Mouse (Mus musculus): ENCODE data around the gene Galns. TPM values are rescaled to one million over a fixed set of nuclear protein-coding genes. Genes with fewer than 3 reads are reported as not detected.
"Not testable (repeated sequence)": the region's sequence is repeated elsewhere in the genome, so short reads cannot be mapped to it uniquely, and the experiment has no call there.

Galns gene
- total RNA-seq, 2 experiments from 2014 or later: 1.3 to 1.6 TPM

DNA sequence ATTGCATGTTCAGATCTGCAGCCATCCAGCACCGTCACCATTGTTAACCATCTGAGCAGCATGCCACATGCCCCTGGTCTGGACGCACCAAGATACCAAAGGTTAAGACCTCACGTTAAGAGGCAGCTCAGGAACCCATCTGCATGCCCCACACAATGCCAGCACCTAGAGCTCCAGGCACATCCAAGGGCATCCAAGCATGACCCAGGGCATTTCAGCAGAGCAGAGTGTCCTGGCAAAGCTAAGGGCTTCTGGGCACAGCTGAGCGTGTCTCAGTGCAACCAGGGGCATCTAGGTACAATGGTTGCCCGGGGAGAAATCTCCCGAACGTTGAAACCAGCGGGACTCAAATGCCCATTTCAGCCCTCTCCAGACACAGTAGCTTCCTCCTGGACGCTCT, 10.6 kb downstream of the Galns start:
- intact Hi-C loops (cut with DNase I): no loop called here
- DNase-seq: no peak

DNA sequence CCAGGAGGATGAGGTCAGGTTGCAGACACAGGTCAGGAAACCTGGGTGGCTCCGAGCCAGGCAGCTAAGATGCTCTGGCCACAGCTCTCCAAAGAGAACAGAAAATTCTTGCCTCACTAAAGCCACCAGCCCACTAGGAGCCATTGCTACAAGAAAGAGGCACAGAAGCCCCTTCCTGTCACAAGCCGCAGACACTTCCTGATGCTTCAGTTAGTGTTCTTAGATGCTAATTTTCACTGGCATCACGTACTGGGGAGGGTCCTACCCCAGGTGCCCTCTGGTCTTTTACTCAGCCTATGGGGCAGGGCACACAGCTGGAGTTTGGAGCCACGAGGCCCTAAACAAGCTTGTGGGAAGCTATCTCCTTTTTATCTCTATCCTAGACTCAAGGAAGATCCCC, 15.2 kb downstream of the Galns start:
- intact Hi-C loops (cut with DNase I): loop anchor here (10.0 kb wide), 1 partner anchor 479 kb away; no protein-coding TSS in a partner anchor
- no peak for DNase-seq

DNA sequence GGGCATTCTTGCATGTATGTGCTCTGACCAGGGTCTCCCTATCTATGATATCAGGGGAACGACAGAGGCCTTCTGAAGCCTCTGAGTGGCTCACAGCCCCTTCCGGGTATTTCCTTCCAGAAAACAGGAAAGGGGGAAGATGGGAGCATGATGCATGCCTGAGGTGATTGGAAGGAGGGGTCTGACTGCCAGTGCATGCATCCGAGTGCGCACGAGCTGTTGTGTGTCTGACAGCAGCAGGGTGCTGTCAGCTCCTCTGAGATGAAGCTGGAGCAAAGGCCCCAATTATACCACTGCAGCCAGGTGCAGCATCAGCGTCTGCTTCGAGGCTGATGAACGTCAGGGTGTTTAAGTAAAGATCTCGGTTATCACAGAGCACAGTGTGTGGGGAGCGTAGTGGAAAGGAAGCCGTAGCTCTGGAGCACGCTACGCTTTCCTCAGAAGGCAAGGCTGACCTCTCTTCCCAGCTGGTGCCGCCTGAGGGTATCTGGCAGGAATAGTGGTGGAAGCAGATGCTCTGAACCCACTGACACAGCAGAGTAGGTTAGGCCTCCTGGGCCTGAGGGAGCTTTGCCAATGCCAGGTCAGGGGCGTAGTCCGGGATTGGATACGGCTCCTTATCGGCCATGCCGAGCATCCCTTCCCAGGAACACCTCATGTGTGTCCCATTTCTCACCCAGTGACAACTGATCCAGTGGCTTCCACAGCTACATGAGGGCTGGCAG, 17.3 kb downstream of the Galns start:
- no peak for DNase-seq
- intact Hi-C loops (cut with DNase I): loop anchor here (10.0 kb wide), 1 partner anchor 481 kb away; no protein-coding TSS in a partner anchor

DNA sequence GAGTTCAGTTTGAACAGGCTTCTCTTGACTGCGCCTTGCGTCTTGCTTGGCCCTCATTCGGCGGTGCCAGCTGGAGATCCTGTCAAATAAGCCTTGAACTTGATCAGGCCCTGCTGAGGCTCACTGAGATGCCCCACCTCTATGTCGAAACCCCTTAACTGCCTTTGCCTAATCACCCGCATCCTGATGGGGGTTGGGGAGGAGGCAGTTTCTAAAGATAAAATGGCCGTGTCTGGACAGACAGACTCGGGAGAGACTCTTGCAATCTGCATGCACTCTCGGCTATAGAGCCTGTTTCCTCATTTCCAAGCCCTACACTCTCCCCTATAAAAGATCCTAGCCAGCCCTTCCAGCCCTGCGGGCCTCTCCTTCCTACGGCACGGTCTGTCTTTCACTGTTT, 18.0 kb downstream of the Galns start:
- DNase-seq: no peak
- intact Hi-C loops (cut with DNase I): loop anchor here (10.0 kb wide), 1 partner anchor 482 kb away; no protein-coding TSS in a partner anchor

DNA sequence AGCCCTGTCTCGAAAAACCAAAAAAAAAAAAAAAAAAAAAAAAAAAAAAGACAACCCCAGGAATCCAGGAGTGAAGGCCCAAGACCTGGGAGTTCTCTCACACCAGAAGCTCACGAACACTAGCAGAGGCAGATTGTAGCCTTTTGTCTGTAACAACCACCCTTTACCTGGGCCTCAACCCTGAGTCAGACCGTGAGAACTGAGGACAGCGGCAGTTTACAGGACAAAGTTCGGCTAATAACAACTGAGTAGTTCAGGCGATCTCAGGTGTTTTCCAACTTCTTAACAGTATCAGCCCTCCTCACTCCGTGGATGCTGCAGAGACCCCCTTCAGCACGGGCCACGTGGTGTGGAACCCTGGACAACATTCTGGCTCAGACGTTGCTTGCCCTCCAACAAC, 24.5 kb downstream of the Galns start:
- DNase-seq: no peak
- intact Hi-C loops (cut with DNase I): no loop called here

DNA sequence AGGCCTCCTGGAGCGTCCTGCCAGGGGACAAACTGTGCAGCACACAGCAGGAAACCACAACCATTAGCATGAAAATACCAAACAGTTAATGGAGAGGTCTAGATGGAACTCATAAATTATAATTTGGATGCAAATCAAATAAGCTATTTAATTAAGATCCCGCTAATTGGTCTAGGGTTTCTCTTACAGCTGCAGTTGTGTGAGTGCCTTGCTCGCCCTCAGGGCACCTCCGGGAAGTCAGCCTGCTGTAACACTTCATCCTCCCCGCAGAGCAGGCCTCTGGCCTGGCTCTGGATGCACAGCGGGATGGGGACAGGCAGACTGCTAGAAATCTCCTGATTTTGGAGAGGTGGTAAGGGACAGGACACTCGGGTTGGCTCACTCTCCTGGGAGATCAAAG, 25.1 kb downstream of the Galns start:
- intact Hi-C loops (cut with DNase I): no loop called here

DNA sequence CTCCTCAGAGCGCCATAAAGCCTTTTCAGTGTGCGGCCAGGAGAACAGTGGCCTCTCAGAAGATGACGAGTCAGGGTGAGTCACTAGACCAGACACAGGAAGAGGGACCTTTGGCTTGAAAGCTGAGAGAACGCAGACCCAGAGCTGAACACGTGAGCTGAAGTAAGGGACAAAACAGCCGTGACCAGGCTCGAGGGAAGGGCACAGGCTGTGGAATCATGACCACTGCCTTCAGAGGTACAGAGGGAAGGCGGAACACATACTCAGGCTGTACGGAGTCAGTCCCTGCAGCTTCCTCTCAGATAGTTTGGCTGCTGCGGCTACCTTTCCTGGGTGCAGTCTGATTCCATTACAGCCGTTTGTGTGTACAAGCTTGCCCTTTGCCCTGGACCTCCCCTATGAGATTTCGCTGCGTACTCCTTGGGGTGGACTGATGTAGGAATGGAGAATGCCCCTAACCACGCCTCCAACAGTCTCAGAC, 25.8 kb downstream of the Galns start:
- intact Hi-C loops (cut with DNase I): no loop called here
- DNase-seq: no peak

More for the DNA sequence above, 25.1 kb downstream of the Galns start:
- no peak for DNase-seq

DNA sequence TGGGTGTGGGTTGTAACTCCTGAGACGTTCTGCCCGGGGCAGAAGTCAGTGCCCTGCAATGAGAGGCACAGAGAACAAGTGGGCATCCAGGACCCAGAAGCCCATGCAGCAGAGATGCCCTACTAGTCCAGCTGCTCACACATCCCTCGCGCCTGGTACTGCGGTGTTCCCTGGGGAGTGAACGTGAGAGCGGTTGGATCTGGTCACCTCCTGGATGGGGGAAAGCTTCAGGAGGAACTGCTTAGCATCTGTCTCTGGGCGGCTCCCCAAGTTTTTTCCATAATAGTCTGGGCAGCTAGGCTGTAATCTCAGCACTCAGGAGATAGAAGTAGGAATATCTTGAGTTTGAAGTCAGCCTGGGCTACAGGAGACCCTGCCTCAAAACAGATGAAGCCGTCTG, 26.3 kb downstream of the Galns start:
- intact Hi-C loops (cut with DNase I): no loop called here
- DNase-seq: no peak

DNA sequence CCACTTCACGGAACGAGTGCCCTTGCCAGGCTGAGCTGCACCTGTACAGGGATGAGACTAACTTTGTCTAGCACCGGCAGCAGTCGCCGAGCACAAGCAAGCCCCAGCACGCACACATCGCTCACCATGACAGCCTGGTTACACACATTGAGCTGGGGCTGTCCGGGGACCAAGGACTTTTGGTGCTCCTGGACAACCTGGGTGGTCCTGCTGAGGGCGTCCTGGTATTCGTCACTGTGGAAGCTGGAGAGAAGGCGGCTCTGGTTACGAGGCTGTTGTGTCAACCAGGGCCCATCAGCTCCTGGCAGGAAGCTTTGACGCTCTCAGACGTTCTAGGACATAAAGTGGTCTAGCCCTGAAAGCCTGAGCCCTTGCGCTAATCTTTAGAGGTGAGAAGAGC, 30.3 kb downstream of the Galns start:
- intact Hi-C loops (cut with DNase I): no loop called here
- no peak for DNase-seq

DNA sequence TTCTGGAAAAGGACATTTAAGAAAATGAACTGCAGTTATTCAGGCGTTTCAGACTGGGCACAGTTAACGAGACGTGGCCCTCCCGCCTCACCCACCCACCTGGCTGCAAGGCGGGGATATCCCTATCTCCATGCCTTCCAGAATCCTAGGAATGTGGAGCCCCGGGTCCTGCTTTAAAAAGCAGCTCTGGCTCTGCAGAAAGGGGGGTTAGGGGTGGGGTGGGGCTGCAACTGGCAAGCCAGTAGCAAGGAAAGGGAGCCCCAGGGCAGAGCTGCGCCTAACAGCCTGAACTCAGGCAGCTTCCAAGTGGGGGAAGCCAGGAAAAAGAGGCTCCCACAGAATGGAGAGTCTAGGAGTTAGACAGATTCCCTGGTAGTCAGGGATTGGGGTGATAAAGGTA, 32.1 kb downstream of the Galns start:
- DNase-seq: no peak
- intact Hi-C loops (cut with DNase I): no loop called here

DNA sequence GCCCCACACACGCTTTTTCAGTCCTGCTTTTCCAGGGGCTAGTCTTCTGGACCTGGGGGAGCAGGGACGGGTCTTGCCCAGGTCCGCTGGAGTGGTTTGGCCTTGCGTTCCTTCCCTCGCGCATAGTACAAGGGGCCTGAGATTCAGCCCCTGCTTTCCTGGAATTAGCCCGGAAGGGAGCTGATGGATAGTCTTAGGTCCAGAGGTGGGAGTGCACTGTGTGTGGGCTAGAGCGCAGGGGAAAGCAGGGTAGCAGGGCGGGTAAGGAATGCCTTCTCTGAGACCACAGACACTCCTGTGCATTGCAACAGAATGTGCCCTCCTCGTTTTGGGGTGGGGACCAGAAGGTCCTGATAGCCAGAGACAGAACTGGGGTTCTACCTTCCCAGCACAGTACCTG, 34.1 kb downstream of the Galns start:
- no peak for DNase-seq
- intact Hi-C loops (cut with DNase I): no loop called here

DNA sequence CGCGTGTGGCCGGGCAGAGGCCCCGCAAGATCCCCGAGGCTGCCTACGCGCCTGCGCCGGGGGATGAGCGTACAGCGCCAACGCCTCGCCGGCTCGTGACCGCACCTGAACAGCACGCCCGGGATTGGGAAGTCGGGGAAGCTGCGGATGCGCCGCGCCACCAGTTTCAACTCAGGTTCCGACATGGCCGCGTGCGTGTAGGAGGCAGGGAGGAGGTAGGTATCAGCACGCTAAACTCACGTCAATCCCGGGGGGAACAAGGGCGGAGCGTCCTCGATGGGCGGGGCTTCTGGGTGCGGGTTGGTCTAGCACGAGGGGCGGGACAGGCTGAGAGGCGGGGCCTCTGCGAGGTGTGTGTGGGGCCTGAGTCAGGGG, 34.6 kb downstream of the Galns start, which contains the start of gene Aprt:
Gene Aprt, minus strand, starts transcription at position 262 of the 375 bp plus-strand sequence.
- peak; percentile 89 to 94 for DNase-seq
- intact Hi-C loops (cut with DNase I): no loop called here

DNA sequence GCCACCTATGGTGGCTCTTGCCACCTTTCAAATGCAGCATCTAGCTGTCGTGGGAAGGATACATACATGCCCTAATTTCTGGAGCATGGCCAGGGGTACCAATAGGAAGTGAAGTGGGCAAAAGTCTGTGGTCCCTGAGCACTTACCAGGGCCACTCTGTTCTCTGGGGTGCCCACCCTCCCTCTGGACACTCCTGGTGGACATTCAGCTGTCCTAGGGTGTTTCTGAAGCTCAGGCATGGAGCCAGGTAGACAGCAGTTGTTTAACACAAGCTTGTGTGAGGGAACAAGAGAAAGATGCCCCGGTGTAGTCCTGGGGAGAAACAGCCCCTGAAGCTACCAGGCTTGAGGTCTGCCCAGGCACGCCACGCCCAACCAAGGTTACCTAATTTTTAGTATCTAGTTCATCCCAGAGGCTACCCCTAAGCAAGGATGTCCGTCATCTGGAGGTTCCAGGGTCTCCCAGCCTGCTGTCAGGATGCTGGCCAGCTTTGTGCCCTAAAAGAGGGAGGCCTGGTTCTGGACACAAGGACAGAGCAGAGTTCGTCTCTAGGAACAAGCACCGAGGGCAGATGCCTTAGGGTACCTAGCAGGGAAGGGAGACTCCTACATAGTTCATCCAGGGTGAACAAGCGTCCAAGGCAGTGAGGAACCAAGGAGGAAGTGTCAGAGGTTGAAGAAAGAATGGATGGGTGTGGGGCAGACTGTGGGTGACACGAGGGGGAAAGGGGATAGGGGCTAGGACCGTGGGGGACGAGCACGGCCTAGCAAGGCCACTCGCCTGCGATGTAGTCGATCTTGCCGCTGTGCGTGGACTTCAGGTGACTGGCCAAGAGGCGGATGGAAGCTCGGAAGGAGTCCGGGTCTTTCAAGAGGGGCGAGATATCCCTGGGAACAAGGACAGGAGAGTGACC, 35.3 kb downstream of the Galns start:
- intact Hi-C loops (cut with DNase I): no loop called here
- no peak for DNase-seq

DNA sequence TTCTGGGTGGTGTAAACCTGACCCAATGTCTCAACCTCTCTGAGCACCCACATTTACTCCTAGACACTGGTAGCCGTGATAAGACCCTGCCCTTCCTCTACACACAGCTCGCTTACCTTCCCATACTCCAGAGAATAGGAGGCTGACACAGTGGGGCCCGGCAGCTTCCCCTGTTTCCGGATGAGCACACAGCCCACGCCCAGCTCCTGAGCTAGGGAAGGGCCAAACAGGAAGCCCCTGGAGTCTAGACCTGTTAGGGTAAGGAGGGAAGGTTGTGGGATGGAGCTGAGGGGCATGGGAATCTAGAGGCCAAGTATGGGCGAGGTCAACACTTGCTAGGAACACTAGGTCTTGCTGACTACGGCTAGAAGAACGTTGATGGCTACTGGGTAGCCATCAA, 36.0 kb downstream of the Galns start:
- DNase-seq: no peak

DNA sequence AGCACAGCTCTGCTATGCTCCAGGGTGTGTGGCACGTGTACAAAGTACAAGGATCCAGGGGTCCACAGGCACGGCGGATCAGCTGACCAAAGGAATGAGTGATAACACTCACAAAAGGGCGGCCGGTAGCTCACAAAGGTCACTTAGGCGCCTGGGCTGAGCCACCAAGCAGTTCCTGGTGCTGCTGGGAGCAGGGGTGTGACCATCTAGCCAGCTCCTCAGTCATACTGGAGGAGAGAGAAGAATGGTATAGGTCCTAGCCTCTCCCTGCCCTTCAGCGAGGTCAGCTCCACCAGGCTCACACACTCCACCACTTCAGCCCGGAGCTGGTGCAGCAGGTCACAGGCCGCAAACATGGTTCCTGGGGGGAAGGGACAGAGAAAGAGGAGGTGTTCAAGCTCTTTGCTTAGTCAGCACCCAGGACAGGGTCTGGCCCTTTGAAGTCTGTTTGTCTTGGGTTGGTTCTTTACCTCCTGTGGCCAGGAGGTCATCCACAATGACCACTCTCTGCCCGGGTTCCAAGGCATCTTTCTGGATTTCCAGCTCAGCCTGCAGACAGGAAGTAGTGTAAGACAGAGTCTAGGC, 36.5 kb downstream of the Galns start:
- no peak for DNase-seq
- intact Hi-C loops (cut with DNase I): no loop called here

More for the DNA sequence above, 36.0 kb downstream of the Galns start:
- intact Hi-C loops (cut with DNase I): no loop called here

DNA sequence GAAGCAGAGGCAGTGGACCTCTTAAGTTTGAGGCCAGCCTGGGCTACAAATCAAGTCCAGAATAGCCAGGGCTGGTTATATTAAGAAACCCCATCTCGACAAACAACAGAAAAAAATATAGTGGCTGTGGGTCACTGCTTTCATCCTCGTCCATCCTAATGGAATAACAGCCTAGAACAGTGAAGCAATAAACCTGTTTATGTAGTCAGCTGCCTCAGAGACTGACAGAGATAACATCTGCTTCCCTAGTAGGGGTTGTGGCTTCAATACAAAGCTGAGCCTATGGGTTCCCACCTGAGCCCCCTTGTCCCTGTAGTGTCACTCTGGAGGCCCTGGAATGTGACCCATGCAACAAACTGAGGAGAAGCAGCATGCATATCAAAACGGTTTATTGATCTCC, 37.0 kb downstream of the Galns start:
- no peak for DNase-seq
- intact Hi-C loops (cut with DNase I): no loop called here

DNA sequence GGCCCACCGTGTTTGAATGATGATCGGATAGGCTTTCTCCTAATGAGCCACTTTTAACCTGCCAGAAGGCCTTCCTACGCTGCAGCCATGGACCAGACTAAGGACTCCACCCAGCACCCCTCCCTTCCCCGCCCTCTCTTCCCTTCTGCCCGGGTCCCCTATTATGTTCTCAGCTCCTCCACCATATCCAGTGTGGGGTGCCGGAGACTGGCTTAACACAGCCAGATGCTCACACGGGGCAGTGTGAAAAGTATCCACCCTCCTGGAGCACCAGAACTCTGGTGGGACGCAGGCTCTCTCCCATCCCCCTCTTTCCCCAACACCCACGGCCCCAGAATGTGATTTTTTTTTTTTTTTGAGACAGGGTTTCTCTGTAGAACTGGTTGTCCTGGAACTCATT, 37.7 kb downstream of the Galns start:
- no peak for DNase-seq

DNA sequence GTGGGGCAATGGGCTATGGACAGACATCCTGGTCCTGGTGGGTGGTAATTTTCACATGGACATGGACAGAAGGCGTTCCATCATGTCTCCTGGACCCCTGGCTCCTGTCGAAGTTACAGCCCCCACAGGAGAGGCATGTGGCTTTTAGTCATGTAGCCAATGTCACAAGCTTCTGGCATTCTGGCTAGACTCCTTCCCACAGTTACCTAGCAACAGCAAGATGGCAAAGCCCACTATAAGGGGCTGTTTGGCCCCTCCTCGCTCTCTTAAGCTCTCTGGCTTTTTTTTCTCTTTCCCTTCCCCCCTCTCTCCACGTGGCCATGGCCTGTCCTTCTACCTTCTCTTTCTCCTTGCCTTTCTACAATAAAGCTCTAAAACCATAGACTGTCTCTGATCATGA, 38.1 kb downstream of the Galns start:
- intact Hi-C loops (cut with DNase I); DNase-seq: not testable (repeated sequence)

More for the DNA sequence above, 37.7 kb downstream of the Galns start:
- intact Hi-C loops (cut with DNase I): no loop called here

DNA sequence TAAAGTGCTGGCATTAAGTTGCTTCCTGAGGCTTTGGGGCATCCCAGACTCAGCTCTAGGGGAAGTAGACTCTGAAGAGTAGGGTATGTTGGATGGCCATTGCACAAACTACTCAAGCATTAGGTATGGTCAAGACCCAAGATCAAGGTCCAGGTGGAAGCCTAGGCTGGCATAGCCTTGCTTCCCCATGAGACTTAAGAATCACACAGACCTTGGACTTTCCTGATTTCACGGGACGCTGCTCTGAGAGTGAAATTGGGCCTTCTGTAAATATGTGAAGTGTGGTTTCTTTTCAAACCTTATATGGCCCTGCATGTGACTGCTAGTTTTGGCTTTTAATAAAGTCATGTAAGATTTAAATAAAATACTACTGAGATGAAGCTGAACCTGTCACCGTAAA, 38.5 kb downstream of the Galns start:
- intact Hi-C loops (cut with DNase I): no loop called here
- DNase-seq: no peak

DNA sequence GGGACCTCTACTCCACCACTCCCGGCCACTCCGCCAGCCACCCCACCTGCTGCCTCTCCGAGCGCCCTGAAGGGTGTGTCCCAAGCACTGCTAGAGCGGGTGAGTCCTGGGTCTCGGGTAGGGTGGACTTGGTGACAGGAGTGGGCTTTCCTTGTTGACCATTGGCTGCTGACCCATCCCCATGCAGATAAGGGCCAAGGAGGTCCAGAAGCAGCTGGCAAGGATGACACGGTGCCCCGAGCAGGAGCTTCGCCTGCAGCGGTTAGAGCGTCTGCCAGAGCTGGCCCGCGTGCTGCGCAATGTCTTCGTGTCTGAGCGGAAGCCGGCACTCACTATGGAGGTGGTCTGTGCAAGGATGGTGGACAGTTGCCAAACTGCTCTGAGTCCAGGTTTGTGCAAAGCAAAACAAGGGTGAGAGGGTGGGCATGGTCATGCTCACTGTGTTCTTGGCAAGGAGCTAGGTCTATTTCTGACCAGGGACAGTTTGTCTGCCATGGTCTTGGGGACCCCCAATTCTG, 39.5 kb downstream of the Galns start:
- intact Hi-C loops (cut with DNase I): no loop called here
- DNase-seq: no peak

DNA sequence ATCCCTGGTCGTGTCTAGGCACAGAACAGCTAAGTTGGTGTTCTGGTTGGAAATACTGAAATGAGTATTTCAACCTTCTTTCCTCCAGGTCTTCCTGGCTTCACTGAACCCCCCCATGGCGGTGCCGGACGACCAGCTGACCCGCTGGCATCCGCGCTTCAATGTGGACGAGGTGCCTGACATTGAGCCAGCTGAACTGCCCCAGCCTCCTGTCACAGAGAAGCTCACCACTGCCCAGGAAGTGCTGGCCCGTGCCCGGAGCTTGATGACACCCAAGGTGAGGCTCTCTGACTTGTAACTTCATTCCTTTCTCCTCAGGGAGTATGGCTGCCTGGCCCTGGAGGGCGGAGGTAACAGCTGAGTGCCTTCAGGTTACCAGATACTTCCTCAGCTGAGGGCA, 40.1 kb downstream of the Galns start:
- intact Hi-C loops (cut with DNase I): no loop called here
- no peak for DNase-seq
